Mouse (Mus musculus) midbrain, embryonic 13.5 days (tissue): ENCODE results near the gene Tbx18. TPM values are rescaled to one million over a fixed set of nuclear protein-coding genes. Genes with fewer than 3 reads are reported as not detected.
A peak's percentile ranks its signal among the peaks of the same experiment; 100 is the strongest.

ENCODE experiments used
- ATAC-seq: fragments of 200-750 bp; cut with Nextera tagmentation; 2 replicates; pipeline ENCODE4 v1.8.0; 2017; ENCODE audit warnings: mild to moderate bottlenecking, moderate TSS enrichment, moderate library complexity
- H3K27ac ChIP-seq: fragments of 300-500 bp; sonication (generic); 2 replicates; pipeline ENCODE4 v1.5.1; 2015; ENCODE audit warnings: inconsistent platforms, mild to moderate bottlenecking, moderate library complexity
- H3K27me3 ChIP-seq: fragments of 300-500 bp; sonication (generic); 2 replicates; pipeline ENCODE4 v1.6.1; 2015; ENCODE audit warnings: mild to moderate bottlenecking, inconsistent platforms
- H3K36me3 ChIP-seq: fragments of 300-500 bp; sonication (generic); 2 replicates; pipeline ENCODE4 v1.6.1; 2015; ENCODE audit warnings: mild to moderate bottlenecking, inconsistent platforms
- H3K4me1 ChIP-seq: fragments of 300-500 bp; sonication (generic); replicated peaks from 2 replicates; pipeline ENCODE4 v1.6.1; 2015; ENCODE audit warnings: inconsistent platforms
- H3K4me2 ChIP-seq: fragments of 300-500 bp; sonication (generic); replicated peaks from 2 replicates; pipeline ENCODE4 v1.6.1; 2015; ENCODE audit warnings: moderate library complexity, mild to moderate bottlenecking, inconsistent platforms
- H3K4me3 ChIP-seq: fragments of 300-500 bp; sonication (generic); replicated peaks from 2 replicates; pipeline ENCODE4 v1.5.1; 2015; ENCODE audit warnings: mild to moderate bottlenecking, inconsistent platforms
- H3K9ac ChIP-seq: fragments of 300-500 bp; sonication (generic); replicated peaks from 2 replicates; pipeline ENCODE4 v1.6.1; 2015; ENCODE audit warnings: mild to moderate bottlenecking, inconsistent platforms
- H3K9me3 ChIP-seq: fragments of 300-500 bp; sonication (generic); 2 replicates; pipeline ENCODE4 v1.6.1; 2016; ENCODE audit warnings: mild to moderate bottlenecking, inconsistent platforms
- WGBS: fragments of 180-500 bp; shearing (Covaris S2); methylation state at CpG from one replicate; pipeline ENCODE4 v1.1.7; 2015; 5-methylcytosine and 5-hydroxymethylcytosine counted together
- polyA plus RNA-seq: library from polyadenylated mRNA; unstranded; fragments of >200 nt; fragmentation: Nextera tagmentation; extraction: Ambion mirVana; gene quantifications from 2 replicates; pipeline ENCODE4 v1.2.1, GENCODE M21; 2015

The Tbx18 gene
- polyA plus RNA-seq, 1 experiment from 2014 or later: 2.9 TPM

DNA sequence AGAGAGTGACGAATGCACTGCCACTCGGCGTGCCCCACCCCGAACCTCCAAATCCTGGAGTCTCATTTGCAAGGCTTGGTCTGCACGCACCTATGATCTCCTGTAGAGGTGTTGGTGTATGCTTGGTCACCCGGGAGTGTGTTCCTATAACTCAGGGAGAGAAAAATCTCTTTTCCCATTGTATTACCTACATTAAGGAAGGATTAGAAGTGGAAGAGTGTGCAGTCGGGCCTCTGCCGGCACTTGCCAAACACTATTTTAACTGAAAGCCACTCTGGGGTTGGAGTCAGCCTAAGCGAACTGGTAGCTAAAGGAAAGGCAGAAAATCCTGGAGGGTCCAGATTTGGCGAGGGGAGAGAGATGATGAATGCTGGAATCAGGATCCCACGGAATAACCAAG lies 2.7 kb upstream of the Tbx18 start:
- peaks cover 93% of the 10 kb centered on the region for H3K27me3 ChIP-seq
- ATAC-seq: no peak

GRCm38 (mm10) chr9:87733236-87733630 lies 2.2 kb upstream of the Tbx18 start:
- peaks cover 93% of the 10 kb centered on the region for H3K27me3 ChIP-seq
- 1% methylated on average over 11 of the region's 11 CpGs for WGBS
- ATAC-seq: no peak
- no peak overlapping the region for H3K4me3 ChIP-seq
- H3K36me3 ChIP-seq: no peaks in the 10 kb centered on the region
- H3K4me1 ChIP-seq: peaks cover 24% of the 10 kb centered on the region
- no peak overlapping the region for H3K27ac ChIP-seq
- H3K9ac ChIP-seq: no peak overlapping the region
- no peaks in the 10 kb centered on the region for H3K9me3 ChIP-seq
- no peak overlapping the region for H3K4me2 ChIP-seq

More for the DNA sequence above, 2.7 kb upstream of the Tbx18 start:
- 2% methylated on average over 11 of the region's 11 CpGs for WGBS
- Histone ChIP-seq H3K36me3 (no peaks in the 10 kb centered on the region), H3K4me1 (peaks cover 24% of the 10 kb centered on the region), H3K4me2 (no peak overlapping the region), H3K4me3 (no peak overlapping the region), H3K9ac (no peak overlapping the region), H3K27ac (no peak overlapping the region), H3K9me3 (no peaks in the 10 kb centered on the region)

DNA sequence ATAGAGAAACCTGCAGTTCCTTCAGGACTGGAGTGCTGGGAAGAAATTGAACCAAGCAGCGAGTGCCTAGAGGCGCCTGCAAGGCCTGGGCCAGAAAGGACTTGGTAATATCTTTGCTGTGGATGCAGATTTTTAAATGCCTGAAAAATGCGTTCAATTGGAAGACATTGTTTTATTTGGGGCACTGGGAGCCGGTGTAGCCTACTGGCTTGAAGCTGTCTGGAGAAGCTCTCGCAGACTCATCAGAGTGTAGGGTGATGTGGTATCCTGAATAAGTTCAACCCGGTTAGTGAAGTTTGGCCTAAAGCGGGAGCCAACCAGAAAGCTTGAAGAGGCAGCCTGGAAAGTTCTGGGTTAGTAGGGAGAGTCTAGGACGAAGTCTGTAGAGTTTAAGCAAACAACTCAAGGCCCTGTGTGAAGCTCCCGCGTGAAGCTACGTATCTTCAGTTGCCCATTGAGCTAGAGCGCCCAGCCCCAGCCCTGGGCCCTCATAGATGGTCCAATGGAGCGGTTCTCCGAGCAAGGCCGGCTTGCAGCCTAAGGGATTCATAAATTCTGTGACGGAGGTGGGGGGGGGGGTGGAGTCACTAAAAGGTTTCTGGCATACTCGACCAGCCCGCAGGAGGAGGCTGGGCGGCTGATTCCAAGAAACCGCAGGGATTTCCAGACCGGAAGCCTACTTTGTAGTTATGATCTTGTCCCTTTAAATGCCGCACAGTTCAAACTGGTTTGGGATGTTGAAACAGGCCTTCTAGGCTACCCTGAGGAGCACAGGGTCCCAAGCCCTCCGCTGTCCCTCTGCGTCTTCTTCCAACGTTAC lies 1.6 kb upstream of the Tbx18 start:
- H3K4me2 ChIP-seq: no peak overlapping the region
- H3K27me3 ChIP-seq: peaks cover 94% of the 10 kb centered on the region
- no peak for ATAC-seq
- 3% methylated on average over 25 of the region's 25 CpGs for WGBS
- no peak overlapping the region for H3K4me3 ChIP-seq
- no peak overlapping the region for H3K27ac ChIP-seq
- no peaks in the 10 kb centered on the region for H3K9me3 ChIP-seq
- H3K9ac ChIP-seq: no peak overlapping the region
- no peaks in the 10 kb centered on the region for H3K36me3 ChIP-seq
- H3K4me1 ChIP-seq: peaks cover 24% of the 10 kb centered on the region

GRCm38 (mm10) chr9:87730271-87730960 lies 644 bp downstream of the Tbx18 start:
- WGBS: under 1% methylated on average over 78 of the region's 91 CpGs
- peak overlapping the region; percentile 58 for H3K9ac ChIP-seq
- H3K36me3 ChIP-seq: no peaks in the 10 kb centered on the region
- H3K27me3 ChIP-seq: peaks cover 81% of the 10 kb centered on the region
- H3K9me3 ChIP-seq: no peaks in the 10 kb centered on the region
- ATAC-seq: peak; percentile 76
- H3K27ac ChIP-seq: no peak overlapping the region
- peak overlapping the region; percentile 44 for H3K4me3 ChIP-seq
- peaks cover 24% of the 10 kb centered on the region for H3K4me1 ChIP-seq
- H3K4me2 ChIP-seq: peak overlapping the region; percentile 74

GRCm38 (mm10) chr9:87729316-87730270 lies 1.5 kb downstream of the Tbx18 start:
- WGBS: under 1% methylated on average over 74 of the region's 75 CpGs
- peaks cover 80% of the 10 kb centered on the region for H3K27me3 ChIP-seq
- peak; percentile 12 for ATAC-seq

GRCm38 (mm10) chr9:87728107-87728506 lies 3.0 kb downstream of the Tbx18 start:
- H3K9me3 ChIP-seq: 0 out of 2 replicates have a peak, but pooled peaks cover 3% of the 10 kb centered on the region
- no peak overlapping the region for H3K9ac ChIP-seq
- no peak overlapping the region for H3K4me3 ChIP-seq
- no peak for ATAC-seq
- H3K27ac ChIP-seq: no peak overlapping the region
- peaks cover 24% of the 10 kb centered on the region for H3K4me1 ChIP-seq
- no peaks in the 10 kb centered on the region for H3K36me3 ChIP-seq
- H3K27me3 ChIP-seq: peaks cover 81% of the 10 kb centered on the region
- 11% methylated on average over 3 of the region's 3 CpGs for WGBS
- no peak overlapping the region for H3K4me2 ChIP-seq

More at GRCm38 (mm10) chr9:87729316-87730270, 1.5 kb downstream of the Tbx18 start:
- H3K36me3 ChIP-seq: no peaks in the 10 kb centered on the region
- no peaks in the 10 kb centered on the region for H3K9me3 ChIP-seq
- H3K27ac ChIP-seq: no peak overlapping the region
- H3K9ac ChIP-seq: peak overlapping the region; percentile 58
- peaks cover 24% of the 10 kb centered on the region for H3K4me1 ChIP-seq
- peak overlapping the region; percentile 44 for H3K4me3 ChIP-seq
- peak overlapping the region; percentile 74 for H3K4me2 ChIP-seq

- H3K9ac ChIP-seq: no peak overlapping the region
- H3K27me3 ChIP-seq: peaks cover 77% of the 10 kb centered on the region
- no peaks in the 10 kb centered on the region for H3K36me3 ChIP-seq
- 0 out of 2 replicates have a peak, but pooled peaks cover 3% of the 10 kb centered on the region for H3K9me3 ChIP-seq
- no peak overlapping the region for H3K4me3 ChIP-seq
- peaks cover 24% of the 10 kb centered on the region for H3K4me1 ChIP-seq
- H3K4me2 ChIP-seq: no peak overlapping the region
- H3K27ac ChIP-seq: no peak overlapping the region
- ATAC-seq: no peak
- 5% methylated on average over 12 of the region's 12 CpGs for whole genome bisulfite sequencing
Measured at GRCm38 (mm10) chr9:87727155-87727953, 3.7 kb downstream of the Tbx18 start.

GRCm38 (mm10) chr9:87721793-87722192 lies 9.3 kb downstream of the Tbx18 start:
- Histone ChIP-seq H3K9ac (no peak overlapping the region), H3K4me3 (no peak overlapping the region), H3K9me3 (0 out of 2 replicates have a peak, but pooled peaks cover 3% of the 10 kb centered on the region), H3K27ac (no peak overlapping the region), H3K27me3 (peaks cover 46% of the 10 kb centered on the region), H3K4me2 (no peak overlapping the region), H3K36me3 (no peaks in the 10 kb centered on the region), H3K4me1 (no peaks in the 10 kb centered on the region)
- 30% methylated on average over 2 of the region's 2 CpGs for WGBS
- peak; percentile 37; the same call in 1 of the 2 replicates for ATAC-seq

GRCm38 (mm10) chr9:87710360-87710759 lies 20.7 kb downstream of the Tbx18 start:
- H3K36me3 ChIP-seq: no peaks in the 10 kb centered on the region
- no peak overlapping the region for H3K9ac ChIP-seq
- H3K4me3 ChIP-seq: no peak overlapping the region
- H3K4me2 ChIP-seq: no peak overlapping the region
- no peaks in the 10 kb centered on the region for H3K4me1 ChIP-seq
- ATAC-seq: no peak
- 77% methylated on average over 4 of the region's 4 CpGs for WGBS
- H3K9me3 ChIP-seq: no peaks in the 10 kb centered on the region
- no peak overlapping the region for H3K27ac ChIP-seq
- H3K27me3 ChIP-seq: no peaks in the 10 kb centered on the region

DNA sequence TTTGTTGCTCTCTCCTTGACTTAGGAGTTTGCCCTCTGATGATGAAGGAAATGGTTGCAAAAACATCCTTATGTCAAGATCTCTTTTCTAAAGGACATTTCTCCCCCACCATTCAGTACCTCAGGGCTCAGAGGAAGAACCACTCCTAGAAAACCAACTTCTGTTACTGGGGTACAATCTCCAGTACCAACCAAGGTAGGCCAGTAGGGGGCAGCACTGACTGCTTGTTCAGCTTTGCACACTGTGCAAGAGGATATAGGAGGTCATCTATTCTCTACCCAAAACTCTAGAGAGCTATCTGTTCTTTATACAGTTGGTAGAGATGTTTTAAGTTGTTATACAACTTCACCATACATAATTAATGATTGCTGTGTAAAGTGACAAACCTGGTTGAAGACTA lies 22.9 kb downstream of the Tbx18 start:
- Histone ChIP-seq H3K4me1 (no peaks in the 10 kb centered on the region), H3K27ac (no peak overlapping the region), H3K9ac (no peak overlapping the region), H3K9me3 (no peaks in the 10 kb centered on the region), H3K4me2 (no peak overlapping the region), H3K4me3 (no peak overlapping the region), H3K36me3 (no peaks in the 10 kb centered on the region), H3K27me3 (no peaks in the 10 kb centered on the region)
- 0 out of 2 replicates have a peak, but pooled peaks have one; percentile 43 for ATAC-seq

DNA sequence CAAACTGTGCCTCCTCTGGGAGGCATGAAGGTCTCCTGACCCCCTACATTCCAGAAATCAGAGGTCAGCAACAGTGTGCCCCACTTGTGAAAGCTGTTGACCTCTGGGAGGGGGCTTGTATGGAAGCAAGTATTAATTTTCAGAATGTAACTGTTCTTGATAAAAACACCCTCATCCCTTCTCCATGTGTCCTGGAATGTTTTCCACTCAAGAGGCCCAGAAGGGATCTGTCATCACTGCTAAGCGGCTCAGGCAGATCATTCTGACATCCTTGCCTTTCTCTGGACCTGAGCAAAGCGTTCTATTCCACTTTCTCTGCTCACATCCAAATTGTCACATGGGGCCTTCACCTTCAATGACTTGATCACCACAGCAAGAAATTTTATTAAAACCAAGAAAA lies 28.8 kb downstream of the Tbx18 start:
- H3K27ac ChIP-seq: no peak overlapping the region
- H3K4me3 ChIP-seq: no peak overlapping the region
- WGBS: 82% methylated on average over 2 of the region's 2 CpGs
- H3K4me1 ChIP-seq: no peaks in the 10 kb centered on the region
- H3K27me3 ChIP-seq: no peaks in the 10 kb centered on the region
- no peak for ATAC-seq
- no peak overlapping the region for H3K9ac ChIP-seq
- H3K36me3 ChIP-seq: no peaks in the 10 kb centered on the region
- no peak overlapping the region for H3K4me2 ChIP-seq
- H3K9me3 ChIP-seq: no peaks in the 10 kb centered on the region
